In genomic region chr2:20943730-20944454, GRCm38 (mm10) we compare ENCODE assay signal across 8 mouse cellular contexts. TPM values are rescaled to one million over a fixed set of nuclear protein-coding genes. Genes with fewer than 3 reads are reported as not detected.
A peak's percentile ranks its signal among the peaks of the same experiment; 100 is the strongest.
DNase-seq lines count a peak whose midpoint lies in the region; ATAC-seq and TF ChIP-seq lines count a peak whose summit lies in the region.
"Had no signal": no experiment of that assay in that cellular context is flagged by ENCODE, and none has a peak within 500 bp of the region (broad histone marks: within the 10 kb centered on the region; RNA-seq: fewer than 3 reads in every experiment).

No protein-coding gene starts in this region.

- H3K9ac ChIP-seq in intestine, embryonic 14.5 days (ENCODE audit: low read length) = no peak overlapping the region
- H3K9ac ChIP-seq in intestine, embryonic 15.5 days = no peak overlapping the region
- H3K9ac ChIP-seq: neural tube, embryonic 12.5 days had no signal

- no peak for TF ChIP-seq POLR2A in embryonic fibroblast, embryonic 13.5 days (IDR thresholded peaks at IDR 0.05; ENCODE audit: low read depth, low read length)

- 43% methylated on average over 7 of the region's 7 CpGs for WGBS in intestine, embryonic 14.5 days
- WGBS in intestine, embryonic 15.5 days = 42% methylated on average over 7 of the region's 7 CpGs

- peaks cover 27% of the 10 kb centered on the region for H3K4me1 ChIP-seq in intestine, embryonic 14.5 days (replicated peaks; ENCODE audit: control insufficient read depth, insufficient read depth, low read length)
- H3K4me1 ChIP-seq in intestine, embryonic 15.5 days (replicated peaks) = peaks cover 27% of the 10 kb centered on the region
- peaks cover 25% of the 10 kb centered on the region for H3K4me1 ChIP-seq in embryonic fibroblast, embryonic 13.5 days (ENCODE audit: control insufficient read depth, insufficient read depth, low read length)

- no peak overlapping the region for H3K4me3 ChIP-seq in intestine, embryonic 14.5 days (ENCODE audit: low read depth, low read length)
- H3K4me3 ChIP-seq in intestine, embryonic 15.5 days (replicated peaks) = no peak overlapping the region
- H3K4me3 ChIP-seq in embryonic fibroblast, embryonic 13.5 days (ENCODE audit: insufficient read depth, low read length) = no peak overlapping the region
- H3K4me3 ChIP-seq: neural tube, embryonic 12.5 days had no signal

- H3K27ac ChIP-seq in intestine, embryonic 14.5 days (ENCODE audit: low read depth) = no peak overlapping the region
- no peak overlapping the region for H3K27ac ChIP-seq in intestine, embryonic 15.5 days
- peak overlapping the region; percentile 35 for H3K27ac ChIP-seq in embryonic fibroblast, embryonic 13.5 days (ENCODE audit: insufficient read depth, low read length)
- H3K27ac ChIP-seq: neural tube, embryonic 12.5 days had no signal

- no peak overlapping the region for H3K4me2 ChIP-seq in intestine, embryonic 14.5 days (ENCODE audit: low read length)
- H3K4me2 ChIP-seq in intestine, embryonic 15.5 days (replicated peaks) = no peak overlapping the region

- H3K36me3 ChIP-seq in intestine, embryonic 14.5 days (ENCODE audit: control insufficient read depth, insufficient read depth, low read length) = no peaks in the 10 kb centered on the region
- H3K36me3 ChIP-seq in intestine, embryonic 15.5 days = no peaks in the 10 kb centered on the region
- H3K36me3 ChIP-seq: neural tube, embryonic 12.5 days had no signal

- H3K27me3 ChIP-seq in intestine, embryonic 14.5 days (replicated peaks; ENCODE audit: control insufficient read depth, insufficient read depth, low read length) = no peaks in the 10 kb centered on the region
- no peaks in the 10 kb centered on the region for H3K27me3 ChIP-seq in intestine, embryonic 15.5 days (replicated peaks)
- H3K27me3 ChIP-seq: neural tube, embryonic 12.5 days had no signal

- no peak for TF ChIP-seq CTCF in embryonic fibroblast, embryonic 13.5 days (IDR thresholded peaks at IDR 0.05; ENCODE audit: borderline replicate concordance, insufficient read depth, low read length)

- no peaks in the 10 kb centered on the region for H3K9me3 ChIP-seq in intestine, embryonic 14.5 days (ENCODE audit: control insufficient read depth, low read length)
- no peaks in the 10 kb centered on the region for H3K9me3 ChIP-seq in intestine, embryonic 15.5 days
- H3K9me3 ChIP-seq: neural tube, embryonic 12.5 days had no signal

- DNase-seq in intestine, embryonic 14.5 days (ENCODE audit: low spot score) = peak; percentile 49
- peak; percentile 75 for DNase-seq in Muller cell, postnatal 12 days (ENCODE audit: inconsistent ontology term)
- no peak for DNase-seq in ovary, postnatal 36 days (ENCODE audit: low spot score)
- no peak for DNase-seq in lung, postnatal 14 days

- no peak for ATAC-seq in intestine, embryonic 14.5 days (replicated peaks; ENCODE audit: low FRiP score, low TSS enrichment, low read depth)
- no peak for ATAC-seq in intestine, embryonic 15.5 days
- ATAC-seq in megakaryocyte-erythroid progenitor cell, adult 5-6 weeks (replicated peaks; ENCODE audit: low FRiP score, low TSS enrichment, poor library complexity, severe bottlenecking) = peak; percentile 71

RNA-seq across cellular contexts. Expression of gene Arhgap21, which starts 24.8 kb away (rescaled TPM):
- polyA plus RNA-seq in intestine, embryonic 14.5 days (2014; fragmentation: Nextera tagmentation; extraction: Ambion mirVana) = 19.4 and 20.6 TPM in 2 replicates
- polyA plus RNA-seq in intestine, embryonic 15.5 days (2015; fragmentation: Nextera tagmentation; extraction: Ambion mirVana) = 10.2 and 13.6 TPM in 2 replicates
- 82.7 and 83.0 TPM in 2 replicates for polyA plus RNA-seq in embryonic fibroblast, embryonic 13.5 days (2011; ENCODE audit: insufficient read length, low read depth, missing spikeins)
- 54.8 and 57.8 TPM in 2 replicates for total RNA-seq in megakaryocyte-erythroid progenitor cell, adult 5-6 weeks (2014; fragmentation: Nextera tagmentation)
- 28.3 and 32.9 TPM in 2 replicates for total RNA-seq in megakaryocyte-erythroid progenitor cell, adult 5-6 weeks (2017)

Comparison
In these comparisons a context has a peak if more than half of its experiments do, and no peak if none do; other contexts are left out.
1. DNase-seq: peak in intestine, embryonic 14.5 days (single experiment) and Muller cell, postnatal 12 days (single experiment); none in ovary, postnatal 36 days (single experiment) and lung, postnatal 14 days (single experiment).